Mouse (Mus musculus) cortical plate, adult 2 months (tissue): ENCODE data around the gene Gga1.

Experiments used
- CTCF ChIP-seq: fragments of 200-500 bp; IDR thresholded peaks from 2 replicates; pipeline ENCODE4 v1.5.1; 2011; ENCODE audit warnings: mild to moderate bottlenecking, control low read depth, low read length; ENCODE audit not compliant: insufficient read depth; ENCODE audit errors: extremely low read depth
- POLR2A ChIP-seq: fragments of 200-500 bp; IDR thresholded peaks from 2 replicates; pipeline ENCODE4 v1.6.1; 2011; ENCODE audit warnings: mild to moderate bottlenecking, low read length, control low read depth; ENCODE audit not compliant: insufficient read depth; ENCODE audit errors: extremely low read depth

DNA sequence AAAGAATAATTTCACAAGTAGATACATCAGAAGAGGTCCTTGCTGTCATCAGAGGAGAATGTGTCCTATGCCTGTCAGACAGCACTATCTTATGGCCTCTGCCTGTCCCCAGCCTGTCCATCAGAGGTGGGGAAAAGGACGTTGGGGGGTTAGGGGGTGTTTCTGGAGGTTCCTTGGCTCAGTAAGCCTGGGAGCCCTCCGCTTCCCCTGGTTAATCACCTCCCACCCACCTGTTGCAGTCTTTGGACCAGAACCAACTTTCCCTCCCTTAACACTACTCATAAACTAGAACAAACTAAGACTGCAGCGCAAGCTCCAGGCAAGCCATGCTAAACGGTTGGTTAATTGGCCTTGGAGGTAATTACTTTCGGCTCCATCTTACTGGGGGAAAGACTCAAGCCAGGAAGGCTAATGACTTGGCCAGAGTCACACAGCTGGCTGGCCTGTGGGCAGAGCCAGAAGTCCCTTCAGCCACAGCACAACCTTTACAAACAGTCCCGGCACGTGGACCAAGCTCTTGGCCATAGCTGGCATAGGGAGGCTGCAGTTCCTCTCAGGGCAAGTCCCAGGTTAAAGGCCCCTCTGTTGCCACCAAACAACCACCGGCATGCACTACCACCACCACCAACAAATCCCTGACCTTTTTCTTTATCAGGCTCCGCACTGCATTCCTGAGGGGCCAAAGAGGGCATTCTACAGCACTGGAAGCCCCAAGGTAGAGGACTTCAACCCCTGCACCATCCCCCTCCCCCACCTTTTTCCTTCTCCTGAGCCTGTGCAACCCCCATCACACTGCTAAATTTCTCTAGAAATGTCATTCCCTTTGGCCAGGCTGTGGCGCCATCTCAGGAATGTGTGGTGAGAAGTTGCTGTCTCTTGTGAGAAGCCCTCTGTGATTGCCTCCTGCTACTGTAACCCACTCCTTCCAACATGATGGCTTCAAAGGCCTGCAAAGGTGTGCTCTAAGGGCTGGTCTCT, 46.0 kb upstream of the Gga1 start:
- TF ChIP-seq POLR2A (no peak), CTCF (no peak)
